11 mouse cellular contexts compared by ENCODE assay signal in the genomic region with DNA sequence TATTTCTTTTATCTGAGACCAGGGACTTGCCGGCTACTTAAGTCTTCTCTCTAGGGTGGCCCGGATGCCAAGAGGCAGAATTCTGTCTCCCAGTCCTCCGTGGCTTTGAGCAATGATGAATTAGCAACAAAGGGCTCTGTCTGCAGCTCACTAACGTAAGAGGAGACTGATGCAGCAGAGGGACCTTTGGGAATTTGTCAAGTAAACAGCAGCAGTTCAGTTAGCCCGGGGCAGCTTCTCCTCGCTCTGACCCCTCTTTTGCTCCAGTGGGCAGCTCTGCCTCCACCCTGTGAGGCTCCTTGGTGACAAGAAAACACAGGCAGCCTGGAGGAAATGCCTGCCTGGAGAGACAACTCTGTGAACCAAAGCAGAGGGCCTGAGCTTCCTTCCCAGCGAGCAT. TPM values are rescaled to one million over a fixed set of nuclear protein-coding genes. Genes with fewer than 3 reads are reported as not detected.
DNase-seq lines count a peak whose midpoint lies in the region; ATAC-seq lines count a peak whose summit lies in the region.
"Had no signal": no experiment of that assay in that cellular context is flagged by ENCODE, and none has a peak within 500 bp of the region (broad histone marks: within the 10 kb centered on the region; RNA-seq: fewer than 3 reads in every experiment).

No protein-coding gene starts in this region.

- no peak overlapping the region for H3K9ac ChIP-seq in forebrain, embryonic 15.5 days (replicated peaks)
- H3K9ac ChIP-seq in neural tube, embryonic 11.5 days (ENCODE audit: low read length), result no peak overlapping the region

- peak overlapping the region; percentile 67 for H3K27ac ChIP-seq in forebrain, embryonic 10.5 days
- no peak overlapping the region for H3K27ac ChIP-seq in forebrain, embryonic 15.5 days (replicated peaks)
- no peak overlapping the region for H3K27ac ChIP-seq in neural tube, embryonic 11.5 days (ENCODE audit: low read depth, low read length)
- H3K27ac ChIP-seq: macrophage had no signal

- H3K4me2 ChIP-seq in forebrain, embryonic 15.5 days (replicated peaks), result no peak overlapping the region
- H3K4me2 ChIP-seq in neural tube, embryonic 11.5 days (ENCODE audit: low read depth), result no peak overlapping the region

- peaks cover 36% of the 10 kb centered on the region for H3K4me1 ChIP-seq in forebrain, embryonic 10.5 days
- peaks cover 10% of the 10 kb centered on the region for H3K4me1 ChIP-seq in forebrain, embryonic 15.5 days
- peaks cover 5% of the 10 kb centered on the region; the same call in 1 of the 2 replicates for H3K4me1 ChIP-seq in neural tube, embryonic 11.5 days (ENCODE audit: control insufficient read depth, insufficient read depth, low read length)

- no peaks in the 10 kb centered on the region for H3K27me3 ChIP-seq in forebrain, embryonic 10.5 days (ENCODE audit: poor library complexity, severe bottlenecking)
- no peaks in the 10 kb centered on the region for H3K27me3 ChIP-seq in forebrain, embryonic 15.5 days
- no peaks in the 10 kb centered on the region for H3K27me3 ChIP-seq in neural tube, embryonic 11.5 days (ENCODE audit: control insufficient read depth, insufficient read depth, low read length)

- no peaks in the 10 kb centered on the region for H3K9me3 ChIP-seq in forebrain, embryonic 10.5 days
- no peaks in the 10 kb centered on the region for H3K9me3 ChIP-seq in forebrain, embryonic 15.5 days
- no peaks in the 10 kb centered on the region for H3K9me3 ChIP-seq in neural tube, embryonic 11.5 days (ENCODE audit: control insufficient read depth, low read length)

- DNase-seq in forebrain, embryonic 10.5 days (ENCODE audit: extremely low spot score, low spot score), result peak; percentile 25
- DNase-seq in neural tube, embryonic 11.5 days (ENCODE audit: low spot score), result peak; percentile 44
- DNase-seq in neural tube, embryonic 10.5 days (ENCODE audit: extremely low spot score, low spot score), result no peak
- peak; percentile 40 for DNase-seq in mesoderm, embryonic 11.5 days (ENCODE audit: low read depth, low spot score)
- DNase-seq in yolk sac, embryonic 10.5 days (ENCODE audit: low spot score), result peak; percentile 10
- no peak for DNase-seq in cerebellum, adult 11-12 months
- no peak for DNase-seq in spleen, postnatal 10 days (ENCODE audit: low spot score in 2 of 2)
- DNase-seq: heart, postnatal 14 days had no signal

- no peaks in the 10 kb centered on the region for H3K36me3 ChIP-seq in forebrain, embryonic 10.5 days (replicated peaks)
- no peaks in the 10 kb centered on the region for H3K36me3 ChIP-seq in forebrain, embryonic 15.5 days
- no peaks in the 10 kb centered on the region for H3K36me3 ChIP-seq in neural tube, embryonic 11.5 days (ENCODE audit: control insufficient read depth, insufficient read depth, low read length)

- 14% methylated on average over 7 of the region's 7 CpGs for WGBS in forebrain, embryonic 10.5 days
- 17% methylated on average over 7 of the region's 7 CpGs for WGBS in forebrain, embryonic 15.5 days
- 30% methylated on average over 7 of the region's 7 CpGs for WGBS in neural tube, embryonic 11.5 days

- ATAC-seq in forebrain, embryonic 15.5 days (replicated peaks), result no peak
- ATAC-seq in neural tube, embryonic 11.5 days (ENCODE audit: insufficient read depth, low FRiP score, low TSS enrichment), result no peak

- H3K4me3 ChIP-seq in forebrain, embryonic 10.5 days, result no peak overlapping the region
- H3K4me3 ChIP-seq in forebrain, embryonic 15.5 days, result no peak overlapping the region
- no peak overlapping the region for H3K4me3 ChIP-seq in neural tube, embryonic 11.5 days (ENCODE audit: low read depth, low read length)

RNA-seq across cellular contexts. Expression of a gene that starts 26.4 kb away (rescaled TPM):
- polyA plus RNA-seq in forebrain, embryonic 10.5 days (2016; fragmentation: Nextera tagmentation; extraction: Ambion mirVana), result 0.04 TPM in 1 of 2 replicates, not detected in the other
- polyA plus RNA-seq in forebrain, embryonic 15.5 days (2015; fragmentation: Nextera tagmentation; extraction: Ambion mirVana), result 0.06 and 0.23 TPM in 2 replicates
- polyA plus RNA-seq in neural tube, embryonic 11.5 days (2014; fragmentation: Nextera tagmentation; extraction: Ambion mirVana), result 0.05 TPM in 1 of 2 replicates, not detected in the other
- polyA plus RNA-seq: limb, embryonic 11.5 days had no signal

Comparison
In these comparisons a context has a peak if more than half of its experiments do, and no peak if none do; other contexts are left out.
1. DNase-seq: peak in forebrain, embryonic 10.5 days (single experiment), neural tube, embryonic 11.5 days (single experiment), mesoderm, embryonic 11.5 days (single experiment) and yolk sac, embryonic 10.5 days (single experiment); none in neural tube, embryonic 10.5 days (single experiment), cerebellum, adult 11-12 months (single experiment) and spleen, postnatal 10 days (0 of 2).